Mouse (Mus musculus): ENCODE results near the gene Fam160a1. TPM values are rescaled to one million over a fixed set of nuclear protein-coding genes. Genes with fewer than 3 reads are reported as not detected.
A peak's percentile ranks its signal among the peaks of the same experiment; 100 is the strongest.

Fam160a1 gene
- polyA plus RNA-seq, 1 experiment from 2014 or later = 8.9 TPM

- no peaks in the 10 kb centered on the region for H3K4me1 ChIP-seq (replicated peaks; ENCODE audit: control insufficient read depth, insufficient read depth)
- no peaks in the 10 kb centered on the region for H3K9me3 ChIP-seq (ENCODE audit: control insufficient read depth, low read length)
- no peak for DNase-seq (ENCODE audit: low spot score)
- H3K27me3 ChIP-seq (ENCODE audit: control insufficient read depth, insufficient read depth, low read length) = no peaks in the 10 kb centered on the region
- no peak overlapping the region for H3K27ac ChIP-seq (replicated peaks)
- TF ChIP-seq CTCF (IDR thresholded peaks at IDR 0.05; ENCODE audit: low read depth) (peak; percentile 43), EP300 (optimal IDR thresholded peaks at IDR 0.05) (no peak)
- H3K4me3 ChIP-seq (ENCODE audit: low read depth, low read length) = no peak overlapping the region
- no peaks in the 10 kb centered on the region for H3K36me3 ChIP-seq (ENCODE audit: control insufficient read depth, insufficient read depth, low read length)
- H3K4me2 ChIP-seq (replicated peaks; ENCODE audit: low read depth) = no peak overlapping the region
- H3K9ac ChIP-seq (ENCODE audit: low read length) = no peak overlapping the region
- WGBS = 71% methylated on average over 5 of the region's 5 CpGs
- ATAC-seq (ENCODE audit: low FRiP score, low TSS enrichment) = 0 out of 2 replicates have a peak, but pooled peaks have one; percentile 61
Observed at GRCm38 (mm10) chr3:85733939-85734729, 83.0 kb downstream of the Fam160a1 start.

DNA sequence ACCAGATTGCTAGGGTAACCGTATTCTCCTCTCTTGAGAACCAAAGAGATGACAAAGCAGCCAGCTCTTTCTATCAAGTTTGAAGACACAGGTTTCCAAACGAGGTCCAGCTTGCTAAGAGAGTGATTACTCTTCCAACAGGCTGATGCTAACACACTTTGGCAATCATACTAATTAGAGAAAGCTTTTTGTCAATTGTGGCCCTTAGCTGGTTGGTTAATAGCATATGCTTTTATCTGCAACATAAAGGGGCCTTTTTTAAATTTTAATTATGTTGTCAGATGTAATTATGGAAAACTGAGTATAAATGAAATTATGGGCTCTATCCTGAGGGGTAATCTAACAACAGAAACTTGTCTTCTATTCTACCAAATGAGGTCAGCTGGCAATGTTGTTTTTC, 89.9 kb downstream of the Fam160a1 start:
- no peak overlapping the region for H3K27ac ChIP-seq (replicated peaks)
- WGBS = 65% methylated on average over 2 of the region's 2 CpGs
- no peaks in the 10 kb centered on the region for H3K9me3 ChIP-seq (ENCODE audit: control insufficient read depth, low read length)
- H3K27me3 ChIP-seq (ENCODE audit: control insufficient read depth, insufficient read depth, low read length) = no peaks in the 10 kb centered on the region
- H3K9ac ChIP-seq (ENCODE audit: low read length) = no peak overlapping the region
- ATAC-seq (ENCODE audit: low FRiP score, low TSS enrichment) (no peak), DNase-seq (ENCODE audit: low spot score) (no peak)
- H3K36me3 ChIP-seq (ENCODE audit: control insufficient read depth, insufficient read depth, low read length) = no peaks in the 10 kb centered on the region
- no peak overlapping the region for H3K4me2 ChIP-seq (replicated peaks; ENCODE audit: low read depth)
- no peak for TF ChIP-seq EP300 (optimal IDR thresholded peaks at IDR 0.05)
- TF ChIP-seq CTCF (IDR thresholded peaks at IDR 0.05; ENCODE audit: low read depth) = no peak
- H3K4me1 ChIP-seq (replicated peaks; ENCODE audit: control insufficient read depth, insufficient read depth) = no peaks in the 10 kb centered on the region
- H3K4me3 ChIP-seq (ENCODE audit: low read depth, low read length) = no peak overlapping the region

GRCm38 (mm10) chr3:85725971-85726370, 91.1 kb downstream of the Fam160a1 start:
- H3K9ac ChIP-seq (ENCODE audit: low read length) = no peak overlapping the region
- no peaks in the 10 kb centered on the region for H3K9me3 ChIP-seq (ENCODE audit: control insufficient read depth, low read length)
- no peak for TF ChIP-seq CTCF (IDR thresholded peaks at IDR 0.05; ENCODE audit: low read depth)
- TF ChIP-seq EP300 (optimal IDR thresholded peaks at IDR 0.05) = no peak
- no peaks in the 10 kb centered on the region for H3K4me1 ChIP-seq (replicated peaks; ENCODE audit: control insufficient read depth, insufficient read depth)
- H3K36me3 ChIP-seq (ENCODE audit: control insufficient read depth, insufficient read depth, low read length) = no peaks in the 10 kb centered on the region
- 66% methylated on average over 3 of the region's 3 CpGs for WGBS
- no peaks in the 10 kb centered on the region for H3K27me3 ChIP-seq (ENCODE audit: control insufficient read depth, insufficient read depth, low read length)
- no peak overlapping the region for H3K4me2 ChIP-seq (replicated peaks; ENCODE audit: low read depth)
- no peak for DNase-seq (ENCODE audit: low spot score)
- H3K4me3 ChIP-seq (ENCODE audit: low read depth, low read length) = no peak overlapping the region
- ATAC-seq (ENCODE audit: low FRiP score, low TSS enrichment) = no peak
- H3K27ac ChIP-seq (replicated peaks) = no peak overlapping the region

- Histone ChIP-seq H3K27ac (replicated peaks) (no peak overlapping the region), H3K4me3 (ENCODE audit: low read depth, low read length) (no peak overlapping the region), H3K36me3 (ENCODE audit: control insufficient read depth, insufficient read depth, low read length) (no peaks in the 10 kb centered on the region), H3K4me2 (replicated peaks; ENCODE audit: low read depth) (no peak overlapping the region), H3K9ac (ENCODE audit: low read length) (no peak overlapping the region), H3K9me3 (ENCODE audit: control insufficient read depth, low read length) (no peaks in the 10 kb centered on the region), H3K27me3 (ENCODE audit: control insufficient read depth, insufficient read depth, low read length) (no peaks in the 10 kb centered on the region), H3K4me1 (replicated peaks; ENCODE audit: control insufficient read depth, insufficient read depth) (no peaks in the 10 kb centered on the region)
- no peak for ATAC-seq (ENCODE audit: low FRiP score, low TSS enrichment)
- 56% methylated on average over 2 of the region's 2 CpGs for WGBS
- no peak for TF ChIP-seq CTCF (IDR thresholded peaks at IDR 0.05; ENCODE audit: low read depth)
- DNase-seq (ENCODE audit: low spot score) = no peak
Observed at GRCm38 (mm10) chr3:85725110-85725509, 92.0 kb downstream of the Fam160a1 start.

DNA sequence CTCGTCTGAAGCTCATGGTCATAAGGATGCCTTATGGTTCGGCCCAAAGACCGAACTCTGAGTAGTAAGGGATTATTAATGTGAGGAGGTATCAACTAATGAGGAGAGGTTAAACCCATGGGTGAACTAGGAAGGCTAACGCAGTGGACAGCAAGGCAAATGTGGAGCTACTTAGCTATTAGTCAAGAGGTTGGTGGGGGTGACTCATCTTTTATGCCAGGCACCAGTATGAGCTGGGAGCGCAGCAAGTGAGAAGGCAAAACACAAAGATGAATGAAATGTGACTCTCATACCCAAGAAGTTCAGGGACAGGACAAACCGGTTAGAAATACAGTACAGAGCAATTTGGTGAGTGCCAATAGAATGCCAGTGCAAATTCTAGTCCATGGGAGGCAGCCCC, 94.5 kb downstream of the Fam160a1 start:
- no peak for DNase-seq (ENCODE audit: low spot score)
- Histone ChIP-seq H3K9ac (ENCODE audit: low read length) (no peak overlapping the region), H3K27ac (replicated peaks) (no peak overlapping the region), H3K4me1 (replicated peaks; ENCODE audit: control insufficient read depth, insufficient read depth) (no peaks in the 10 kb centered on the region), H3K4me2 (replicated peaks; ENCODE audit: low read depth) (no peak overlapping the region), H3K9me3 (ENCODE audit: control insufficient read depth, low read length) (no peaks in the 10 kb centered on the region), H3K27me3 (ENCODE audit: control insufficient read depth, insufficient read depth, low read length) (no peaks in the 10 kb centered on the region), H3K4me3 (ENCODE audit: low read depth, low read length) (no peak overlapping the region), H3K36me3 (ENCODE audit: control insufficient read depth, insufficient read depth, low read length) (no peaks in the 10 kb centered on the region)
- no peak for ATAC-seq (ENCODE audit: low FRiP score, low TSS enrichment)
- TF ChIP-seq CTCF (IDR thresholded peaks at IDR 0.05; ENCODE audit: low read depth) (no peak), EP300 (optimal IDR thresholded peaks at IDR 0.05) (no peak)
- 73% methylated on average over 6 of the region's 6 CpGs for WGBS

GRCm38 (mm10) chr3:85715764-85716297, 101.3 kb downstream of the Fam160a1 start:
- DNase-seq (ENCODE audit: low spot score) (peak; percentile 37), ATAC-seq (ENCODE audit: low FRiP score, low TSS enrichment) (peak; percentile 86)
- Histone ChIP-seq H3K9me3 (ENCODE audit: control insufficient read depth, low read length) (no peaks in the 10 kb centered on the region), H3K4me1 (replicated peaks; ENCODE audit: control insufficient read depth, insufficient read depth) (no peaks in the 10 kb centered on the region), H3K9ac (ENCODE audit: low read length) (no peak overlapping the region), H3K4me3 (ENCODE audit: low read depth, low read length) (no peak overlapping the region), H3K27ac (replicated peaks) (no peak overlapping the region), H3K4me2 (replicated peaks; ENCODE audit: low read depth) (no peak overlapping the region), H3K27me3 (ENCODE audit: control insufficient read depth, insufficient read depth, low read length) (no peaks in the 10 kb centered on the region), H3K36me3 (ENCODE audit: control insufficient read depth, insufficient read depth, low read length) (no peaks in the 10 kb centered on the region)
- no peak for TF ChIP-seq EP300 (optimal IDR thresholded peaks at IDR 0.05)
- TF ChIP-seq CTCF (IDR thresholded peaks at IDR 0.05; ENCODE audit: low read depth) = no peak
- WGBS = 70% methylated on average over 4 of the region's 4 CpGs
